Mouse (Mus musculus) embryonic fibroblast, embryonic 13.5 days (primary cell): Measurements from ENCODE around the gene Amer2.

Experiments used
- CTCF ChIP-seq: IDR thresholded peaks from 2 replicates; pipeline ENCODE4 v1.5.1; 2011; ENCODE audit warnings: mild to moderate bottlenecking, control low read depth, low read length, moderate library complexity, borderline replicate concordance; ENCODE audit not compliant: insufficient read depth
- POLR2A ChIP-seq: IDR thresholded peaks from 2 replicates; pipeline ENCODE4 v1.6.1; 2011; ENCODE audit warnings: low read depth, mild to moderate bottlenecking, control low read depth, low read length, moderate library complexity

GRCm38 (mm10) chr14:60378566-60379322 is 5.7 kb downstream of the Amer2 start:
- TF ChIP-seq CTCF (no peak), POLR2A (no peak)
